In genomic region chr4:95097942-95098721, GRCm38 (mm10) we compare ENCODE assay signal across 17 mouse cellular contexts. TPM values are rescaled to one million over a fixed set of nuclear protein-coding genes. Genes with fewer than 3 reads are reported as not detected.
DNase-seq lines count a peak whose midpoint lies in the region; ATAC-seq and TF ChIP-seq lines count a peak whose summit lies in the region.
"Had no signal": no experiment of that assay in that cellular context is flagged by ENCODE, and none has a peak within 500 bp of the region (broad histone marks: within the 10 kb centered on the region; RNA-seq: fewer than 3 reads in every experiment).

No protein-coding gene starts in this region.

- H3K27me3 ChIP-seq in forebrain, embryonic 10.5 days (ENCODE audit: poor library complexity, severe bottlenecking): 0 out of 2 replicates have a peak, but pooled peaks cover 1% of the 10 kb centered on the region
- no peaks in the 10 kb centered on the region for H3K27me3 ChIP-seq in forebrain, postnatal 0 days (ENCODE audit: insufficient read depth, low read length)
- H3K27me3 ChIP-seq in midbrain, embryonic 10.5 days (ENCODE audit: low read depth, poor library complexity, severe bottlenecking): peaks cover 9% of the 10 kb centered on the region
- no peaks in the 10 kb centered on the region for H3K27me3 ChIP-seq in midbrain, postnatal 0 days (ENCODE audit: insufficient read depth, low read length)
- no peaks in the 10 kb centered on the region for H3K27me3 ChIP-seq in neural tube, embryonic 15.5 days (replicated peaks)
- H3K27me3 ChIP-seq: heart, embryonic 15.5 days; hindbrain, embryonic 13.5 days; liver, embryonic 13.5 days had no signal

- TF ChIP-seq CTCF in forebrain, postnatal 0 days (IDR thresholded peaks at IDR 0.05; ENCODE audit: low read depth): no peak
- no peak for TF ChIP-seq CTCF in midbrain, postnatal 0 days (IDR thresholded peaks at IDR 0.05)
- no peak for TF ChIP-seq CTCF in embryonic fibroblast, embryonic 13.5 days (IDR thresholded peaks at IDR 0.05; ENCODE audit: borderline replicate concordance, insufficient read depth, low read length)

- no peaks in the 10 kb centered on the region for H3K36me3 ChIP-seq in forebrain, embryonic 10.5 days (replicated peaks)
- no peaks in the 10 kb centered on the region for H3K36me3 ChIP-seq in forebrain, postnatal 0 days (ENCODE audit: insufficient read depth)
- no peaks in the 10 kb centered on the region for H3K36me3 ChIP-seq in midbrain, embryonic 10.5 days
- H3K36me3 ChIP-seq in midbrain, postnatal 0 days (ENCODE audit: insufficient read depth, low read length): no peaks in the 10 kb centered on the region
- no peaks in the 10 kb centered on the region for H3K36me3 ChIP-seq in neural tube, embryonic 15.5 days
- H3K36me3 ChIP-seq: G1E; heart, embryonic 15.5 days; hindbrain, embryonic 13.5 days; liver, embryonic 13.5 days had no signal

- no peaks in the 10 kb centered on the region for H3K9me3 ChIP-seq in forebrain, embryonic 10.5 days
- no peaks in the 10 kb centered on the region for H3K9me3 ChIP-seq in forebrain, postnatal 0 days (ENCODE audit: low read length)
- H3K9me3 ChIP-seq in midbrain, embryonic 10.5 days (replicated peaks): no peaks in the 10 kb centered on the region
- no peaks in the 10 kb centered on the region for H3K9me3 ChIP-seq in midbrain, postnatal 0 days (ENCODE audit: low read length)
- H3K9me3 ChIP-seq in neural tube, embryonic 15.5 days (replicated peaks): no peaks in the 10 kb centered on the region
- H3K9me3 ChIP-seq: G1E; heart, embryonic 15.5 days; liver, embryonic 13.5 days had no signal

- H3K4me3 ChIP-seq in forebrain, embryonic 10.5 days: no peak overlapping the region
- no peak overlapping the region for H3K4me3 ChIP-seq in forebrain, postnatal 0 days (ENCODE audit: low read depth, low read length)
- no peak overlapping the region for H3K4me3 ChIP-seq in midbrain, embryonic 10.5 days
- H3K4me3 ChIP-seq in midbrain, postnatal 0 days (ENCODE audit: low read depth, low read length): no peak overlapping the region
- no peak overlapping the region for H3K4me3 ChIP-seq in embryonic fibroblast, embryonic 13.5 days (ENCODE audit: insufficient read depth, low read length)
- no peak overlapping the region for H3K4me3 ChIP-seq in neural tube, embryonic 15.5 days (replicated peaks)
- H3K4me3 ChIP-seq: heart, embryonic 15.5 days; hindbrain, embryonic 13.5 days; left cerebral cortex, adult 2 months; liver, embryonic 13.5 days had no signal

- H3K4me2 ChIP-seq in forebrain, postnatal 0 days (ENCODE audit: low read depth): no peak overlapping the region
- no peak overlapping the region for H3K4me2 ChIP-seq in midbrain, postnatal 0 days (ENCODE audit: low read depth, low read length, poor library complexity, severe bottlenecking)
- H3K4me2 ChIP-seq in neural tube, embryonic 15.5 days: no peak overlapping the region
- H3K4me2 ChIP-seq: heart, embryonic 15.5 days; hindbrain, embryonic 13.5 days; liver, embryonic 13.5 days had no signal

- TF ChIP-seq POLR2A in embryonic fibroblast, embryonic 13.5 days (IDR thresholded peaks at IDR 0.05; ENCODE audit: low read depth, low read length): 0 out of 2 replicates have a peak, but pooled peaks have one; percentile 28

- DNase-seq in forebrain, embryonic 10.5 days (ENCODE audit: extremely low spot score, low spot score): no peak
- DNase-seq in forebrain, postnatal 0 days: no peak
- DNase-seq in midbrain, embryonic 10.5 days (ENCODE audit: low spot score): peak; percentile 36
- DNase-seq in midbrain, postnatal 0 days (ENCODE audit: low spot score): no peak
- peak; percentile 45 for DNase-seq in mesoderm, embryonic 11.5 days (ENCODE audit: low read depth, low spot score)
- DNase-seq: gastrocnemius, postnatal 14 days; kidney, adult 2 months; liver, embryonic 13.5 days; lung, postnatal 4 days had no signal

- H3K27ac ChIP-seq in forebrain, embryonic 10.5 days: peak overlapping the region; percentile 53; the same call in 1 of the 2 replicates
- no peak overlapping the region for H3K27ac ChIP-seq in forebrain, postnatal 0 days (ENCODE audit: low read depth, low read length)
- H3K27ac ChIP-seq in midbrain, embryonic 10.5 days (replicated peaks): no peak overlapping the region
- no peak overlapping the region for H3K27ac ChIP-seq in midbrain, postnatal 0 days (ENCODE audit: low read depth, low read length)
- peak overlapping the region; percentile 77 for H3K27ac ChIP-seq in embryonic fibroblast, embryonic 13.5 days (ENCODE audit: insufficient read depth, low read length)
- H3K27ac ChIP-seq in neural tube, embryonic 15.5 days (replicated peaks): no peak overlapping the region
- H3K27ac ChIP-seq: heart, embryonic 15.5 days; hindbrain, embryonic 13.5 days; left cerebral cortex, adult 2 months; liver, embryonic 13.5 days had no signal

- peaks cover 34% of the 10 kb centered on the region for H3K4me1 ChIP-seq in forebrain, embryonic 10.5 days
- no peaks in the 10 kb centered on the region for H3K4me1 ChIP-seq in forebrain, postnatal 0 days (ENCODE audit: insufficient read depth)
- peaks cover 16% of the 10 kb centered on the region for H3K4me1 ChIP-seq in midbrain, embryonic 10.5 days
- H3K4me1 ChIP-seq in midbrain, postnatal 0 days (ENCODE audit: insufficient read depth, low read length): no peaks in the 10 kb centered on the region
- H3K4me1 ChIP-seq in embryonic fibroblast, embryonic 13.5 days (ENCODE audit: control insufficient read depth, insufficient read depth, low read length): peaks cover 33% of the 10 kb centered on the region
- H3K4me1 ChIP-seq in neural tube, embryonic 15.5 days: 0 out of 2 replicates have a peak, but pooled peaks cover 3% of the 10 kb centered on the region
- H3K4me1 ChIP-seq: liver, embryonic 13.5 days had no signal

- no peak overlapping the region for H3K9ac ChIP-seq in forebrain, postnatal 0 days
- H3K9ac ChIP-seq in midbrain, postnatal 0 days (replicated peaks; ENCODE audit: low read length, poor library complexity, severe bottlenecking): no peak overlapping the region
- no peak overlapping the region for H3K9ac ChIP-seq in neural tube, embryonic 15.5 days (replicated peaks)
- H3K9ac ChIP-seq: heart, embryonic 15.5 days; hindbrain, embryonic 13.5 days; liver, embryonic 13.5 days had no signal

- 62% methylated on average over 10 of the region's 10 CpGs for WGBS in forebrain, embryonic 10.5 days
- WGBS in forebrain, postnatal 0 days: 76% methylated on average over 10 of the region's 10 CpGs
- 69% methylated on average over 10 of the region's 10 CpGs for WGBS in midbrain, embryonic 10.5 days
- 62% methylated on average over 10 of the region's 10 CpGs for WGBS in midbrain, postnatal 0 days
- 69% methylated on average over 10 of the region's 10 CpGs for WGBS in neural tube, embryonic 15.5 days

- no peak for ATAC-seq in forebrain, postnatal 0 days
- ATAC-seq in midbrain, postnatal 0 days (ENCODE audit: low FRiP score): no peak
- no peak for ATAC-seq in neural tube, embryonic 15.5 days (ENCODE audit: low FRiP score)
- ATAC-seq in erythroid progenitor cell, adult 5-6 weeks (replicated peaks; ENCODE audit: low FRiP score, poor library complexity, severe bottlenecking): no peak
- ATAC-seq: forebrain, embryonic 14.5 days had no signal

RNA-seq across cellular contexts. Expression of gene Jun, which starts 46.1 kb away (rescaled TPM):
- 74.2 and 82.9 TPM in 2 replicates for polyA plus RNA-seq in forebrain, embryonic 10.5 days (2016; fragmentation: Nextera tagmentation; extraction: Ambion mirVana)
- total RNA-seq in forebrain, postnatal 0 days (2014; rRNA removed): 39.3 and 42.9 TPM in 2 replicates
- polyA plus RNA-seq in forebrain, postnatal 0 days (2015; fragmentation: Nextera tagmentation; extraction: Ambion mirVana): 47.0 and 50.1 TPM in 2 replicates
- 68.9 and 71.0 TPM in 2 replicates for polyA plus RNA-seq in midbrain, embryonic 10.5 days (2016; fragmentation: Nextera tagmentation; extraction: Ambion mirVana)
- total RNA-seq in midbrain, postnatal 0 days (2014; rRNA removed): 60.2 and 62.7 TPM in 2 replicates
- 37.9 and 40.5 TPM in 2 replicates for polyA plus RNA-seq in midbrain, postnatal 0 days (2015; fragmentation: Nextera tagmentation; extraction: Ambion mirVana)
- 45.3 and 60.9 TPM in 2 replicates for polyA plus RNA-seq in embryonic fibroblast, embryonic 13.5 days (2011; ENCODE audit: insufficient read length, low read depth, missing spikeins)
- 73.8 and 75.5 TPM in 2 replicates for polyA plus RNA-seq in neural tube, embryonic 15.5 days (2015; fragmentation: Nextera tagmentation; extraction: Ambion mirVana)
- total RNA-seq in erythroid progenitor cell, adult 5-6 weeks (2015; ENCODE audit: low replicate concordance): 10.8 and 24.7 TPM in 2 replicates
- total RNA-seq in erythroid progenitor cell, adult 5-6 weeks (2017; ENCODE audit: low replicate concordance): 13.6 and 21.2 TPM in 2 replicates

Comparison
In these comparisons a context has a peak if more than half of its experiments do, and no peak if none do; other contexts are left out.
1. DNase-seq: peak in midbrain, embryonic 10.5 days (single experiment) and mesoderm, embryonic 11.5 days (single experiment); none in forebrain, embryonic 10.5 days (single experiment), forebrain, postnatal 0 days (single experiment) and midbrain, postnatal 0 days (single experiment).
2. H3K27ac ChIP-seq: peak in forebrain, embryonic 10.5 days (single experiment) and embryonic fibroblast, embryonic 13.5 days (single experiment); none in forebrain, postnatal 0 days (single experiment), midbrain, embryonic 10.5 days (single experiment), midbrain, postnatal 0 days (single experiment) and neural tube, embryonic 15.5 days (single experiment).